Mouse (Mus musculus): ENCODE data around the gene Eno4.
A peak's percentile ranks its signal among the peaks of the same experiment; 100 is the strongest.

Eno4 gene

DNA sequence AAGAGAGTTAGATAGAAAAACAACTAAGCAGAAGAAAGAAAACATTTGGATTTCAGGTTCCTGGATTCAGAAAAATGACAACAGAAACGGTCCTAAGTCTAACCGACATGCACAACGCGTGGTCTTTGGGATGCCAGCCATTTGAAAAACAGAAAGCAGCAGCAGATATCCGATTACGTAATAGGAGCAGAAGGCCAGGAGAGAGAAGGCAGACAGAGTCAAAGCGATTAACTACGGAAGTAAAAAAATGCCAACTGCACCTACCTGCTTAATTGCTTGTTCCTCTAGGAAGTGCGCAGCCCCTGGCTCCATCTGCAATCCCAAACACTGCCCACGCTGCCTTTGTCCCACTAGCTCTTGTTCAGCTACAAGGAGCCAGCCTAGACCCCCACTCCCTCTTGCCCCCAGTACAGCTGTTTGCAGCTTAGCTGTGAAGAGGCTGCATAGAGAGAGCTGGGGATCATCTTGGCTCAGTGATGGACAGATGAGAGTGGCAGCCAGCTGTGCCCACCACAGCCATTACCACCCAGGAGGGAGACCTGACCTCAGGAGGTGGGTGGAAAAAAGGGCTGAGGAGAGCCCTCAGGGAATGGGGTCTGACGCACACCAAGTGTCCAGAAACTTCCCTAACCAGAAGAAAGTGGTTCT, 32.1 kb downstream of the Eno4 start:
- no peak for DNase-seq

DNA sequence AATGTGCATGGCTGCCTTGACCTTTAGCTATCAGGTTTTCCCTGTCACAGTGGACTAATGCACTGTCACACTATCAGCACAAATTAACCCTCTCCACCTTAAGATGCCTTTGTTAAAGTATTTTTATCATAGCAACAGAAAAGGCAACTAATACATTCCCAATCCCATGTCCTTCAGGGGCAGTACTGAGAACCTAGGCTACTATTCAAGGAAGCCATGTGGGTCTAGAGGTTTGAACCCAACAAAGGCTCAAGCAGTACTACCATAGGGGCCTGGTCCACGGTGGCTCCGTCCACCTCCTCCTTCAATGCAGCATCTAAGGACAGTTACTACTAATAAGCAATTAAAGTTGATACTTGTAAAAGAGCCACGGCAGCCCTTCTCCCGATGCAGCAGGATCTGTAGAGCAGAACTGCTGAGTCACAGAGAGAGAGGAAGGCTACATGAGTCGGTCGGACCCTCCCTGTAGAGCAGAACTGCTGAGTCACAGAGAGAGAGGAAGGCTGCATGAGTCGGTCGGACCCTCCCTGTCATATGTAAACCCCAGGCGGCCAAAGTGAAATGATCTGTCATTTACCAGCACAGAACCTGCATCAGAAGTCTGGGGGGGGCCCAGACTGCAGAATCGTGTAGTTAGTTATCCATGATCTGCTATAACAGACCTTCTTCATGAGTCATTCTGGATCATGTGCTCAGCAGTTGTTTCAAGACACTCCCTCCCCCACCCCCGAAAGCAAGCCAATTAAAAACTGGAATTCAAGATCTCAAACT, 35.4 kb downstream of the Eno4 start:
- DNase-seq: peak; percentile 83

DNA sequence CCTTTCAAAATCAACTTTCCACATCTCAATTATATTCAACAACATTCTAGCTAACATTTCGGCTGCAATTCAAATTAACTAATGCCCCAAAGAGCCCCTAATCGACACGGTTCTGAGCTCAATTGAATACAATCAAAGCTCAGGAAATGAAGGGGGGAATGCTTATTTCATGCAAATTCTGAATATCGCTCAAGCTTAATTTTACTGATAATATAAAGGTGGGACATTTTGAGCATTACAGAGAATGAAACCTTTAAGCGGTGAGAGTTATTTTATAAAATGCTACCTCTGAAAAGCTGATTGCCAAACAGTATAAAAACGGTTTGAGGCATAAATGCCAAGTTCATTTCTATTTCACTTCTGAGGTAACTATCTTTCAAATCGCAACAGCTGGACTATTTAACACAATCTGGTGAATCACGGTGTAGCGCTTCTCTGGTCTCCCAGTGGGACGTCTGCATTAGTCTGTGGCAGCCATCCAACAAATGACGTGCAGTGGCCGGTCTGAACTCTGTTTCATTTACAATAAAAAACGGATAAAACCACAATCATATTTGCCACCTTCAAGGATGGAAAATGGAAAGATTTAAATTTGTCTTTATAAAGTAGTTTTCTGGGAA, 36.3 kb downstream of the Eno4 start:
- DNase-seq: no peak

DNA sequence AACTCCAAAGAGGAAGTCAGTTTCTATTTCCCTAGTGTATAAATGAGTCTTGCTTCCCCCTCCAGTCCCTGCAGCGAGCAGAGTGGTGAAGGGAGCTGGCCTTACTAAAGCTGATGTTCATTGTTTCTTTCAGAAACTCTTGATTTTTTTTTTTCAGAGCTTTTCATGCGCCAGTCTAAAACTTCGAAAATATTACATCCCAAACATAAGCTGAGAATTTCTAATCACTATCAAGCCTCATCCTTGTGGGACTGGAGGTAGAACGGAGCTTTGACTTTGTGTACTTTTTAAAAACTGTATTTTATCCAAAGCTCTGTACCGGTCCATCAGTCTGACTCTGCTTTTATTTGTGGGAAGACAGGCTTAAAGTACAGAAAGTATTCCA, 36.8 kb downstream of the Eno4 start:
- no peak for DNase-seq

DNA sequence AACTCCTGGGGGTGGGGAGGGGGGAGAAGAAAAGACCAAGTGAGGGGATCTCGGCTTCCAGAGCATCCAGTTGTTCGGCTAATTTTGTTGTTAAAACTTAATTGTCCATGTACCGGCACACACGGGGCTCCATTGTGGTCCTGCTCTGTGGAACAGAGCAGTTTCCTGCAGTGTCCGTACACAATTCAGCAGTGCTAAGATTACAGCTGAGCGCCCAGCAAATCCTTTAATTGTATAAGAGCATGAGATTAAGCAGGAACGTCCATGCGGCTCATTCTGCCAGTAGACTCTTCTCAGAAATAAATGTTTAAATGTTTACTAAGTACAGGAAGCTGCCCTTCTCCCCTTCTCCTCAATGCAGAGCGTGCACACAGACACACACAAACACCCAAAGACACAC, 38.3 kb downstream of the Eno4 start:
- DNase-seq: no peak

GRCm38 (mm10) chr19:59002827-59003226, 59.6 kb downstream of the Eno4 start:
- DNase-seq: no peak

DNA sequence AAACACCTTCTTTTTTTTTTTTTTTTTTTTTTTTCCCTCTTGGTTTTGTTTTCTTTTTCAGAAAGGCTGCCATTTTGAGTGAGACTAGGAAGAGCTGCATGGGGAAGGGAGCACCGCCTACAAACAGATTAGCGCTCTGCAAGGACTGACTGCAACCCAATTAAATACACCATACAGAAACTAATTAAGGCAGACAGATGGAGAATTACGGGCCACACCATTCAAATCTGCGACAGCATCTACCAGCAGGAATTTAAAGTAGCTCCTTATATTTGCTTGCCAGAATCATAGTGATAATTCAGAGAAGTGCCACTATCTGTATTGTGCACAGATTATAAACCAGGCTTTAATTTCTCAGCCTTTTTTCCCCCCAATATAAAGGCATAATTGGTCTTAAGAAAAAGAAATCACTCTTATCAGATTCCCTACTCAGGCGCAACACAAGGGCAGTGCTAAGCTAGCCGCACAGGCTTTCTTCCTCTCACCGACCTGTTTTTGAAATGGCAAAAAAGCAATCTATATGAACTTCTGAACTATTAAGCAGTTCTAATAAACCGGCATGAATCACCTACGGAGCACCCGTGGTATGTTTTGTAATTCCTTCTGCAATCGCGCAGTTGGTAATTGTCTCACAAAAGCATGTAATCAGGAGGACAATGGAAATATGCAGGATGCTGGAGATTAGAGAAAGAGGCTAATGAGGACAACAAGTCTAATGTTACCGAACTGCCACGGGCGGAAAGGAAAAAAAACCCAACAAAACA, 63.5 kb downstream of the Eno4 start:
- DNase-seq: no peak

GRCm38 (mm10) chr19:59010802-59011201, 67.6 kb downstream of the Eno4 start:
- DNase-seq: no peak
